Mouse (Mus musculus) macrophage (primary cell): ENCODE results near the gene Ccdc162. TPM values are rescaled to one million over a fixed set of nuclear protein-coding genes. Genes with fewer than 3 reads are reported as not detected.

Source experiments
- H3K27ac ChIP-seq: fragments of 350-480 bp; formaldehyde crosslinking; 2 replicates; pipeline ENCODE4 v1.9.0; 2021
- H3K36me3 ChIP-seq: fragments of 350-480 bp; formaldehyde crosslinking; 2 replicates; pipeline ENCODE4 v1.9.0; 2021; ENCODE audit errors: inconsistent target
- H3K4me3 ChIP-seq: fragments of 350-480 bp; formaldehyde crosslinking; 2 replicates; pipeline ENCODE4 v1.9.0; 2021; ENCODE audit errors: inconsistent target
- H3K79me2 ChIP-seq: fragments of 350-480 bp; formaldehyde crosslinking; 2 replicates; pipeline ENCODE4 v1.9.0; 2021; ENCODE audit errors: inconsistent target
- WGBS: methylation state at CpG from one replicate; pipeline ENCODE4 v1.1.7; 2026; ENCODE audit warnings: inconsistent platforms; ENCODE audit not compliant: missing documents; 5-methylcytosine and 5-hydroxymethylcytosine counted together
- polyA plus RNA-seq: library from polyadenylated mRNA; stranded (reverse); fragments of 250-400 nt; gene quantifications from 3 replicates; pipeline ENCODE4 v1.2.4, GENCODE M21; 2018; ENCODE audit warnings: inconsistent platforms

The Ccdc162 gene
- polyA plus RNA-seq, 1 experiment from 2014 or later: not detected

- Histone ChIP-seq H3K4me3 (no peak overlapping the region), H3K36me3 (no peaks in the 10 kb centered on the region), H3K79me2 (no peaks in the 10 kb centered on the region), H3K27ac (no peak overlapping the region)
- 68% methylated on average over 11 of the region's 11 CpGs for WGBS
Observed at GRCm38 (mm10) chr10:41633801-41634200, 82.6 kb downstream of the Ccdc162 start.

GRCm38 (mm10) chr10:41632062-41632461 lies 84.4 kb downstream of the Ccdc162 start:
- 100% methylated on average over 1 of the region's 1 CpGs for WGBS
- Histone ChIP-seq H3K36me3 (no peaks in the 10 kb centered on the region), H3K79me2 (no peaks in the 10 kb centered on the region), H3K27ac (no peak overlapping the region), H3K4me3 (no peak overlapping the region)

GRCm38 (mm10) chr10:41626996-41627395 lies 89.4 kb downstream of the Ccdc162 start:
- no peaks in the 10 kb centered on the region for H3K79me2 ChIP-seq
- H3K4me3 ChIP-seq: no peak overlapping the region
- no peaks in the 10 kb centered on the region for H3K36me3 ChIP-seq
- H3K27ac ChIP-seq: no peak overlapping the region
- WGBS: 96% methylated on average over 3 of the region's 3 CpGs

GRCm38 (mm10) chr10:41619988-41620387 lies 96.4 kb downstream of the Ccdc162 start:
- Histone ChIP-seq H3K79me2 (no peaks in the 10 kb centered on the region), H3K36me3 (no peaks in the 10 kb centered on the region), H3K4me3 (no peak overlapping the region), H3K27ac (no peak overlapping the region)
- WGBS: 90% methylated on average over 2 of the region's 2 CpGs

DNA sequence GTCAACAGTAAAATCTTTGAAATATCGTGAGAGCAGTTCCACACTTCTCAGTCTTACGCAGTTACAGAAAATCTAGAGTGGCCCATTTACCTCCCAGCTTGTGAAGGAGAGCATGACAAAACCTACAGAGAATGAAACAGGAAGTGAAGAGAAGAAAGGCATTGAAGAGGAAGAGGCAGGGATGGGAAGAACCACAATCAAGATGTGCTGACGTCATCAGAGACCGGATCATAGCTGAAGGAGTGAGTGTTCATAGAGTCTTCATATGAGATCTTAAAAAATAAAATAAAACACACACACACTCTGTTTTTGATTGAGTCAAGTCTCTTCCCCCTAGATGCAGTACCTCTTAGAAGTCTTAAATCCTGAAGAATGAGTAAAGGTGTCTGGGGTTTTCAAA lies 100.9 kb downstream of the Ccdc162 start:
- no peaks in the 10 kb centered on the region for H3K36me3 ChIP-seq
- no peaks in the 10 kb centered on the region for H3K79me2 ChIP-seq
- H3K27ac ChIP-seq: no peak overlapping the region
- WGBS: 54% methylated on average over 4 of the region's 4 CpGs
- no peak overlapping the region for H3K4me3 ChIP-seq

GRCm38 (mm10) chr10:41611941-41612340 lies 104.5 kb downstream of the Ccdc162 start:
- Histone ChIP-seq H3K4me3 (no peak overlapping the region), H3K79me2 (no peaks in the 10 kb centered on the region), H3K36me3 (no peaks in the 10 kb centered on the region), H3K27ac (no peak overlapping the region)
- 95% methylated on average over 5 of the region's 5 CpGs for WGBS

GRCm38 (mm10) chr10:41609475-41609874 lies 107.0 kb downstream of the Ccdc162 start:
- Histone ChIP-seq H3K36me3 (no peaks in the 10 kb centered on the region), H3K4me3 (no peak overlapping the region), H3K27ac (no peak overlapping the region), H3K79me2 (no peaks in the 10 kb centered on the region)
- 87% methylated on average over 1 of the region's 1 CpGs for WGBS

DNA sequence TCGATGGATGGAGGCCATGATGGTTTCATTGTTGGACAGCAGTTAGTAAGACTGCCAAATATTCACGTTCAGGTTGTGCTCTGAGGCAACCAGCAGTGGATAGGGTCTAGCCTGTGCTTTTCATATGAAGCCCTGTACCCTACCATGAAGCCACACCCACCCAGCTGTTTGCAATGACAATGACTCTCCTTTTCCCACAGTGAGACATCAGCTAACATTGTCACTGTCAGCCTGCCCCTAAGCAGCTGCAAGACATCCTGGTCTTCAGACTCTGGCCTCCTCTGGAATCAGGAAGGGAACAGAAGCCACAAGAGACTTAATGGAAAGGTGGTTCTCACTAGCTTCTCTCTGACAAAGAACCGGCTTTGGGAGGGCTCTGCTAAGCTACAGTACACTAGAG lies 107.9 kb downstream of the Ccdc162 start:
- H3K79me2 ChIP-seq: no peaks in the 10 kb centered on the region
- H3K4me3 ChIP-seq: no peak overlapping the region
- 88% methylated on average over 3 of the region's 3 CpGs for WGBS
- no peak overlapping the region for H3K27ac ChIP-seq
- no peaks in the 10 kb centered on the region for H3K36me3 ChIP-seq

DNA sequence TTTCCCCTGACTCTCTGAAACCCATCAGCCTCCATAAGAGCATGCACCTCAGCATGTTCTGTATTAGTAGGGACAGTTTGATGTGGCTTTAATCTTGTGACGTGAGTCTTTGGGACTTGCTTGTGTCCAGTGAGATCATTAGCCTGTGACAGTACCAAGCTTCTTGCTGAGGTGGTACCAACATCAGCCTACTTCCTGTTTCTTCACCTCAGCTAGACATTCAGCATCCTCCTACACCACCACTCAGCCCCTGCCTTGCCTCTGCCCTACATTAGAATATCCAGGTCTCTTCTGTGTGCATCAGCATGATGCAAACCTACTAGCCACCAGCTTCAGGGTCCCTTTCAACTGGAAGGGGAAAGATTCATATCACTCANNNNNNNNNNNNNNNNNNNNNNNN lies 113.8 kb downstream of the Ccdc162 start:
- WGBS: 75% methylated on average over 1 of the region's 1 CpGs
- no peak overlapping the region for H3K4me3 ChIP-seq
- H3K79me2 ChIP-seq: no peaks in the 10 kb centered on the region
- no peak overlapping the region for H3K27ac ChIP-seq
- no peaks in the 10 kb centered on the region for H3K36me3 ChIP-seq

DNA sequence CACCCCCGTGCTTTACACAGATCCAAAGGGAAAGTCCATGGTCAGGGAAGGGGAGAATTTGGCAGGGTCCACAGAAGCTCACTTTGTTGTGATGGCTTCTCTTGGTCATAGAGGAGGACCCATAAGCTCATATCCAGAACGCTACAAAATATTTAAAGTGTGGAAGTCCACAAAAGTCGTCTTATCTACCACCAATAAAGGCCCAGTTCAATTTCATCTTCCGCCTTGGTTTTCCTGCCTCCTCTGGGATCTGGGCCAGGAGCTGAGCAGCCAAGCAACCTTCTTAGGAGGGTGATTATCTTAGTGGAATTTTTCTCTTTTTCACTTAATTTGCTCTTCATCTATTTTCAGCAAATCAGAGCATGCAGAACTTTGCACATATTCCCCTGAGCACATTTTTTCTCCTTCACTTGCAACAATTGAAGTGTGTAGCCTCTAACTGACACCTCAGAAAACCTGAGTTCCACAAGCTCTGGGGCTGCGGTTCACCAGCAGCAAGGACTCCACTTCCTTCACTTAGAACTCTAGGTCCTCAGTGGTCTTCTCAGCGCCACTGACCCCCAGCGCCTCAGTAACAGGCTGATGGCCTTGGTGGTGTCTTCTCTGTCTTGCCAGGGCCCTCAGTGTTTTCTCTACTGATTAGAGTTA lies 114.4 kb downstream of the Ccdc162 start:
- Histone ChIP-seq H3K27ac (no peak overlapping the region), H3K79me2 (no peaks in the 10 kb centered on the region), H3K36me3 (no peaks in the 10 kb centered on the region), H3K4me3 (no peak overlapping the region)
- WGBS: 86% methylated on average over 7 of the region's 7 CpGs

DNA sequence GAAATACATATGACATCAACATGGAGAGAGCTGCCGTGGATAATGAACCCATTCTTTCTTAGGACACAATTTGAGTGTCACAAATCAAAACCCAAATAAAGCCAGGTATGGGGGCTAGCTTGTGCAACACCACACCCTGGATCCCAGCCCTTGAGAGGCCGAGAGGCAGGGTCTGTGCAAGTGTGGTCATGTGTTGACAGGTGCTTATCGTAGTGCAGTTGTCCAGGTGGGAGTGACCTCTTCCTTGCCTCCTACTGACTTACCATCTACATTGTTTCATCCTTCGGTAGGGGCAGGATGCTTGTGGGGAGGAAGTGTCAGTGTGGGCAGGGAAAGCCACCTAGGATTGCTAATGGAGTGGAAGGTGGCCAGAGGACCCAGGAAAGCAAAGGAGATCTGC lies 115.1 kb downstream of the Ccdc162 start:
- Histone ChIP-seq H3K79me2 (no peaks in the 10 kb centered on the region), H3K4me3 (no peak overlapping the region), H3K27ac (no peak overlapping the region), H3K36me3 (no peaks in the 10 kb centered on the region)
- WGBS: 91% methylated on average over 4 of the region's 4 CpGs

DNA sequence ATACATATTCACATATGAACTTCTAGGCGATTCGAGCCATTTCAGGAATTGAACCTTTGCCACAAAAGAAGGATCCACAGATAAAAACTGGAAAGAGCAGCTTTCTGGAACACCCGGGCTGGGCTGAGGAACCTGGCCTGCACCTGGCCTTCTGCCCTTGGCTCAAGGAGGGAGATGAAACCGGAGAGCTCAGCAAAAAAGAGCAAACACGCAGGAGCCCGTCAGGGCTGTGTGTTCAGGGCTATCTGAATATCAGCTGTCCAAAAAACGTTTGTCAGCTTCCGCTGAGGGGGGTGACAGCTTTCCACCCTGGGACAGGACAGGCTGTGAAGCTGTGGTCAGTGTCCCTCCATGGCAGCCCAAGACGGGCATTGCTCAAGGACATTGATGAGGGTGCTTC lies 117.4 kb downstream of the Ccdc162 start:
- no peak overlapping the region for H3K4me3 ChIP-seq
- WGBS: 84% methylated on average over 9 of the region's 9 CpGs
- H3K36me3 ChIP-seq: no peaks in the 10 kb centered on the region
- H3K27ac ChIP-seq: no peak overlapping the region
- no peaks in the 10 kb centered on the region for H3K79me2 ChIP-seq

GRCm38 (mm10) chr10:41598221-41598620 lies 118.2 kb downstream of the Ccdc162 start:
- no peak overlapping the region for H3K27ac ChIP-seq
- H3K79me2 ChIP-seq: no peaks in the 10 kb centered on the region
- WGBS: 41% methylated on average over 9 of the region's 9 CpGs
- no peak overlapping the region for H3K4me3 ChIP-seq
- no peaks in the 10 kb centered on the region for H3K36me3 ChIP-seq

- WGBS: 22% methylated on average over 3 of the region's 3 CpGs
Observed at GRCm38 (mm10) chr10:41595550-41595949, 120.9 kb downstream of the Ccdc162 start.

GRCm38 (mm10) chr10:41594957-41595356 lies 121.5 kb downstream of the Ccdc162 start:
- H3K27ac ChIP-seq: peak overlapping the region; percentile 27
- no peak overlapping the region for H3K4me3 ChIP-seq
- 92% methylated on average over 2 of the region's 2 CpGs for WGBS
- no peaks in the 10 kb centered on the region for H3K79me2 ChIP-seq
- H3K36me3 ChIP-seq: no peaks in the 10 kb centered on the region

More at GRCm38 (mm10) chr10:41595550-41595949, 120.9 kb downstream of the Ccdc162 start:
- Histone ChIP-seq H3K79me2 (no peaks in the 10 kb centered on the region), H3K4me3 (no peak overlapping the region), H3K36me3 (no peaks in the 10 kb centered on the region), H3K27ac (peak overlapping the region; percentile 27; the same call in 1 of the 2 replicates)

- Histone ChIP-seq H3K36me3 (no peaks in the 10 kb centered on the region), H3K79me2 (no peaks in the 10 kb centered on the region), H3K27ac (0 out of 2 replicates have a peak overlapping the region, but pooled peaks have one; percentile 27), H3K4me3 (no peak overlapping the region)
- 21% methylated on average over 8 of the region's 8 CpGs for WGBS
Observed at GRCm38 (mm10) chr10:41594433-41594832, 122.0 kb downstream of the Ccdc162 start.
